ENCODE assay signal across 19 mouse cellular contexts in genomic region chr14:54721711-54722110, GRCm38 (mm10). TPM values are rescaled to one million over a fixed set of nuclear protein-coding genes. Genes with fewer than 3 reads are reported as not detected.
"Had no signal": no experiment of that assay in that cellular context is flagged by ENCODE, and none has a peak within 500 bp of the region (broad histone marks: within the 10 kb centered on the region; RNA-seq: fewer than 3 reads in every experiment).

No protein-coding gene starts in this region.

- H3K27ac ChIP-seq: layer of hippocampus, adult 2 months; liver, embryonic 13.5 days; midbrain, embryonic 10.5 days; neural tube, embryonic 12.5 days had no signal

- H3K4me1 ChIP-seq: neural tube, embryonic 12.5 days had no signal

- DNase-seq: kidney, postnatal 10 days; kidney, postnatal 4 days; left cerebral cortex, postnatal 4 days; liver, embryonic 13.5 days; liver, postnatal 0 days; lung, postnatal 4 days; midbrain, embryonic 14.5 days; right cerebral cortex, postnatal 4 days; spleen, adult 18-20 months; thymus, adult 18-20 months; thymus, postnatal 14 days had no signal

- H3K4me3 ChIP-seq: layer of hippocampus, adult 2 months; liver, embryonic 13.5 days; midbrain, embryonic 10.5 days; neural tube, embryonic 12.5 days had no signal

- ATAC-seq: liver, postnatal 0 days had no signal

RNA-seq across cellular contexts. Expression of gene Cebpe, which starts 9.7 kb away (rescaled TPM):
- total RNA-seq: layer of hippocampus, adult 2 months; layer of hippocampus, postnatal 10 days; left cerebral cortex, postnatal 10 days; left cerebral cortex, postnatal 4 days had no signal
- polyA plus RNA-seq: lung, embryonic 16.5 days; midbrain, embryonic 14.5 days; stomach, embryonic 14.5 days had no signal

RNA-seq across cellular contexts. Expression of gene Gm29776, which starts 23.1 kb away (rescaled TPM):
- total RNA-seq: layer of hippocampus, adult 2 months; layer of hippocampus, postnatal 10 days; left cerebral cortex, postnatal 4 days; neutrophil, adult 5-6 weeks had no signal
- polyA plus RNA-seq: liver, postnatal 0 days; midbrain, embryonic 10.5 days had no signal
